8 mouse cellular contexts compared by ENCODE assay signal in genomic region chr9:121403157-121403671, GRCm38 (mm10).
DNase-seq lines count a peak whose midpoint lies in the region; ATAC-seq and TF ChIP-seq lines count a peak whose summit lies in the region.

No protein-coding gene starts in this region.

- peak; percentile 85 for ATAC-seq in stomach, postnatal 0 days (ENCODE audit: low FRiP score, low TSS enrichment)

- DNase-seq in ovary, postnatal 36 days (ENCODE audit: low spot score) = peak; percentile 48
- no peak for DNase-seq in ovary, postnatal 10 days (ENCODE audit: low spot score)
- peak; percentile 89 for DNase-seq in embryonic facial prominence, embryonic 10.5 days (ENCODE audit: low spot score)
- peak; percentile 71 for DNase-seq in heart, postnatal 4 days
- peak; percentile 86 to 89 for DNase-seq in layer of hippocampus, postnatal 36 days
- DNase-seq in midbrain, embryonic 10.5 days (ENCODE audit: low spot score) = peak; percentile 72
- DNase-seq in stomach, postnatal 0 days (ENCODE audit: low spot score) = peak; percentile 61
- DNase-seq in natural killer cell, adult 2 months (ENCODE audit: low spot score in 2 of 2) = no peak

- TF ChIP-seq CTCF in stomach, postnatal 0 days (IDR thresholded peaks at IDR 0.05; ENCODE audit: low read depth) = no peak

- WGBS in embryonic facial prominence, embryonic 10.5 days = 24% methylated on average over 16 of the region's 16 CpGs
- 25% methylated on average over 16 of the region's 16 CpGs for WGBS in midbrain, embryonic 10.5 days
- 29% methylated on average over 16 of the region's 16 CpGs for WGBS in stomach, postnatal 0 days

- H3K4me1 ChIP-seq in embryonic facial prominence, embryonic 10.5 days = peaks cover 18% of the 10 kb centered on the region
- H3K4me1 ChIP-seq in midbrain, embryonic 10.5 days = peaks cover 21% of the 10 kb centered on the region
- no peaks in the 10 kb centered on the region; the same call in 1 of the 2 replicates for H3K4me1 ChIP-seq in stomach, postnatal 0 days (replicated peaks; ENCODE audit: control insufficient read depth, insufficient read depth)

- H3K9me3 ChIP-seq in embryonic facial prominence, embryonic 10.5 days = no peaks in the 10 kb centered on the region
- no peaks in the 10 kb centered on the region for H3K9me3 ChIP-seq in midbrain, embryonic 10.5 days (replicated peaks)
- H3K9me3 ChIP-seq in stomach, postnatal 0 days (ENCODE audit: control insufficient read depth, low read length) = no peaks in the 10 kb centered on the region

- no peaks in the 10 kb centered on the region for H3K27me3 ChIP-seq in embryonic facial prominence, embryonic 10.5 days (replicated peaks; ENCODE audit: low read depth, poor library complexity, severe bottlenecking)
- no peaks in the 10 kb centered on the region for H3K27me3 ChIP-seq in midbrain, embryonic 10.5 days (ENCODE audit: low read depth, poor library complexity, severe bottlenecking)
- no peaks in the 10 kb centered on the region for H3K27me3 ChIP-seq in stomach, postnatal 0 days (ENCODE audit: control insufficient read depth, insufficient read depth, low read length)

- peak overlapping the region; percentile 47 for H3K4me3 ChIP-seq in embryonic facial prominence, embryonic 10.5 days
- H3K4me3 ChIP-seq in midbrain, embryonic 10.5 days = peak overlapping the region; percentile 30
- peak overlapping the region; percentile 20; the same call in 1 of the 2 replicates for H3K4me3 ChIP-seq in stomach, postnatal 0 days (ENCODE audit: low read depth, low read length)

- peak overlapping the region; percentile 55 for H3K27ac ChIP-seq in embryonic facial prominence, embryonic 10.5 days (replicated peaks)
- H3K27ac ChIP-seq in midbrain, embryonic 10.5 days (replicated peaks) = peak overlapping the region; percentile 67
- H3K27ac ChIP-seq in stomach, postnatal 0 days (replicated peaks) = peak overlapping the region; percentile 49; the same call in 1 of the 2 replicates

- H3K4me2 ChIP-seq in stomach, postnatal 0 days (replicated peaks; ENCODE audit: low read depth) = peak overlapping the region; percentile 41

- no peaks in the 10 kb centered on the region for H3K36me3 ChIP-seq in embryonic facial prominence, embryonic 10.5 days (replicated peaks)
- H3K36me3 ChIP-seq in midbrain, embryonic 10.5 days = peaks cover 23% of the 10 kb centered on the region
- H3K36me3 ChIP-seq in stomach, postnatal 0 days (ENCODE audit: control insufficient read depth, insufficient read depth, low read length) = 0 out of 2 replicates have a peak, but pooled peaks cover 2% of the 10 kb centered on the region

- TF ChIP-seq EP300 in stomach, postnatal 0 days (optimal IDR thresholded peaks at IDR 0.05) = no peak

- H3K9ac ChIP-seq in stomach, postnatal 0 days (ENCODE audit: low read length) = peak overlapping the region; percentile 35; the same call in 1 of the 2 replicates

Comparison
In these comparisons a context has a peak if more than half of its experiments do, and no peak if none do; other contexts are left out.
1. DNase-seq: peak in ovary, postnatal 36 days (single experiment), embryonic facial prominence, embryonic 10.5 days (single experiment), heart, postnatal 4 days (single experiment), layer of hippocampus, postnatal 36 days (2 of 2), midbrain, embryonic 10.5 days (single experiment) and stomach, postnatal 0 days (single experiment); none in ovary, postnatal 10 days (single experiment) and natural killer cell, adult 2 months (0 of 2).
2. Peak in every context shown above with its lines, with median percentiles within 50 percentile points of each other: H3K27ac ChIP-seq and H3K4me3 ChIP-seq.